Mouse (Mus musculus): ENCODE data around the gene Spns2.

- TF ChIP-seq CTCF (IDR thresholded peaks at IDR 0.05; ENCODE audit: low read depth) (no peak), EP300 (IDR thresholded peaks at IDR 0.05; ENCODE audit: low read depth) (no peak)
These were observed 2.0 kb downstream of the Spns2 start for GRCm38 (mm10) chr11:72487739-72488138.

Data from liver, postnatal 0 days (tissue).